Mouse (Mus musculus) erythroblast, adult 5-6 weeks (primary cell): ENCODE measurements around the gene Gsg1l. TPM values are rescaled to one million over a fixed set of nuclear protein-coding genes. Genes with fewer than 3 reads are reported as not detected.

Experiments
- ATAC-seq: replicated peaks from 2 replicates; pipeline ENCODE4 v1.8.0; 2016; ENCODE audit warnings: moderate number of reproducible peaks, mild to moderate bottlenecking, moderate TSS enrichment, inconsistent platforms; ENCODE audit not compliant: poor library complexity, low FRiP score, severe bottlenecking
- total RNA-seq, 2 experiments: library from RNA; stranded (forward) in 1 of 2; stranded (reverse) in 1 of 2; fragments of 150-400 nt in 1 of 2; fragments of 200-764, 138-1000 nt in 1 of 2; gene quantifications; 2 replicates each; pipeline versions ENCODE4 v1.2.3 to v1.2.4; 2015 to 2017; ENCODE audit warnings: low replicate concordance in 2 of 2

Gsg1l gene
- total RNA-seq, 2 experiments from 2014 or later = not detected

DNA sequence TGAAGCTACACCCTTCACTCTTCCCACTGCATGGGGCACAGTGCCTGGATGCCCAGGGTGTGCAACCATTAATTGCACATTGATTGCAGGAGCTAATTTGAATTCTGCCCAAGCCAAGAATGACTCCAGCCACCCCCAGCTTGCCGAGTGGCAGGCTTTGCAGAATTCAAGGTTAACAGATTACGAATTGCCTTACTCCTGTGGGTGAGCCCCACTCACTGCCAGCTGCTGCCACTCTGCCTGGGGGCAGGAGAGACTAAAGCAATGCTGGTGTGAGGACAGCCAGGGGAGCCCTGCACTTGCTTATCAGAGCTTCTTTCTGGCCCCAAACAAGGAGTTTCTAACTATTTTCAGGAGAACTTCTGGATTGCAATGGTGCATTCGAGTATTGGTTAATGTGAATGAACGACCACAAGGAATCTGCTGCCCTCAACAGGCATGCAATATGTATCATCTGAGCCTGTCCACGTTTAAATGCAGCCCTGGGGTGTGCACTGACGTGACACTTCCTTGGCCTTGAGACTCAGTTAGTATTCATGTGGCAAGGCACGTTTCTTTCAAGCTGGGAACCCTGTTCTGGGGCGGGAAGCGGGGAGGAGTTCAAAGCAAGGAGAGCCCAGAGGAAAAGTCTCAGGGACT, 1.2 kb upstream of the Gsg1l start:
- ATAC-seq = no peak

DNA sequence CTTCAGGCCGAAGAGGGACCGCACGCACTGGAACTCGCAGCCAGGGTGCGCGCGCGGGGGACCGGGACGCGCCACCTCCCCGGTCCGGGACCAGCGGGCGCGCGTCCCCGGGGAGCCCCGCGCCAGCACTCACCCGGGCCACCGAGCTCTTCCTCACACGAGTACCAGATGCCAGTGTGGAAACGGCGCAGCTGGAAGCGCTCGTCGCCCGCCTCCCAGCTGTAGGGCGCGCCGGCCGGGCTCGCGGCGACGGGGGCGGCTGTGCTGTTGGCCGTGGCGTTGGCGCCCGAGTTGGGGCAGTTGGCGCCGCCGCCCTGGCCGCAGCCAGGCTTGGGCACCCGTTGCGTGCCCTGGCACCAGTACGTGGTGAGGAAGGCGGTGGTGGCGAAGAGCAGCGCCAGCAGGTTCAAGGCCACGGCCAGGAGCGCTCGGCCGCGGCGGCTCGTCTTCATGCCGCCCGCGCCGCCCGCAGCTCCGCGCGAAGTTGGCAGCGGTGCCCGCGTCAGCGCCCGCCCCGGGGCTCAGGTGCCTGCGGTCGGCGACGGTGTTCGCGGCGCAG, 405 bp downstream of the Gsg1l start:
- ATAC-seq = no peak

DNA sequence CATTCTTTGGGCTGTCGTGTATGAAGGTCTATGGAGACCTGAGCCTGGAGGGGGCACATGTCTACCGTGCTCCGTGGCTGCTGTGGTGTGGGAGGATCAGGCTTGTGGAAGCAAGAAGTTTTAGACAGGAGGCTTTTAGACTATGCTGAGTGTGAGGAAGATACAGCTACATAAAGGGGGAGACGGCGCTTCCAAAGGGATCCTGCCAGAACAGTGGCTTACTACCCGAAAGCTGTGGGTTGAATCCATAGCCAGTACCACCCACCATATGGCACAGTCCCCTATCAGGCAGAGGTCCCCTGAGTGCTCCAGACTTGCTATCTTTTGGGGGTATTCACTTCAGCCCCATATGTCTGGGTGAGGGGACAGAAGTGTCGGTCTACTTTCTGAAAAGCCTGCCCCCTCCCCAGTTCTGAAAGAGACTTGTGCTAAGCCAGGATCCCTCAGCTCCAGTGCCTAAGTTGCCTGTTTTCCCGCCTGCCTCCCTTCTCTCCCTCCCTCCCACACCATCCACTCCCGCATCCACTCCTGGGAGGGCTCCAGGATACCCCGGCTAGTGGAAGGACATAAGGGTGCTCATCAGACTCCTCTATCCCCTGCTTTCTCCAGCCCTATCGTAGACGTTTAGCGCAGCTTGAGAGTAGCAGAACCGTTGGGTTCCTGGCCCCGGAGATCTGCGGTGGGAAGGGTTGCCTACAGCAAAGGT, 1.1 kb downstream of the Gsg1l start:
- no peak for ATAC-seq

DNA sequence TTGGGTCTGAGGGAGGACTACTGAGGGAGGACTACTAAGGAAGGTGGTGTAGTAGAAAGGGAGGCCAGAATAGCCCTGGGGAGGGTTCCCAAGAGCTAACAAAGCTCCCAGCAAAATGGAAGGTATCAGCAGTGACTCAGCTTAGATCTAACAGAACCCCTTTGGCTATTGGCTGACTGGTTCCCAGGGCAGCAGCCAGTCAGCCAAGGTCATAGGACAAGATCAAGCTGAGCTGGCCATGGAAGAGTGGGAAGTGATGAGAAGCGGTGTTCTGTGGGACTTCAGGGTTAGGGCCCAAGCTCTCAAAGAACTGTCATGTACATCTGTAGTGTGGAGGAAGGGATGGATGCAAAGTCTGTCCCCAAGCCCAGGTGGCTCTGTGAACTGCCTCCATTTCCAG, 5.3 kb downstream of the Gsg1l start:
- no peak for ATAC-seq

DNA sequence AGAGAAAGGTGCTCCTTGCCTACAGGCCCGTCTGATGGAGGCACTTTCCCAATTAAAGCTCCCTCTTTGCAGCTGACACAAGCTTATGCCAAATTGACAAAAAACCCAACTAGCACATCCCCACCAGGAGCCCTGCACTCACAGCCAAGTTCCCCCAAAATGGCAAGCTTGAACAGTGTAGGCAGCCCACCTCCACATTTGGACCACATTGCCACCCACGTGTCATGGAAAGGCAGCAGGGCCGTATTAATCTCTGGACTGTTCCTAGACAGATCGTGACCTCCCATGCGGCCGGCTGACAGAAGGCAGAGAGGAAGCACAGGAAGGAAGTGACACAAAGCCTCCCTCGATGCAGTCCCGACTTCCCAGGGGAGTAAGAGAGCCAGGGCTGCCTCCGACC, 7.2 kb downstream of the Gsg1l start:
- no peak for ATAC-seq

DNA sequence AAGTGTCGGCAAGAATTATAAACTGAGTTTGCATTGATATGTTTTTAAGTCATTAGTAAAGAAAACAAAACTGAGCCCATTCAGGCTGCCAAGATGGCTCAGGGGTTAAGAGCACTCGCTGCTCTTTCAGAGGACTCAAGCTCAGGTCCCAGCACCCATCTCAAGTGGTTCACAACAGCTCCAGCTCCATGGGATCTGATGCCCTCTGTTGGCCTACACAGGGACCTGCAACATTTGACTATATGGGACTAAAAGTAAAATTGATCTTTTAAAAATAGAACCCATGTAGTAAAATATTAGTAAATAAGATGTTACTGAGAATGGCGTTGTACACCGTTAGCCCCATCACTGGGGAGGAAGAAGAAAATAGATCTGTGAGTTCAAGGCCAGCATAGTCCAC, 11.9 kb downstream of the Gsg1l start:
- ATAC-seq = no peak

DNA sequence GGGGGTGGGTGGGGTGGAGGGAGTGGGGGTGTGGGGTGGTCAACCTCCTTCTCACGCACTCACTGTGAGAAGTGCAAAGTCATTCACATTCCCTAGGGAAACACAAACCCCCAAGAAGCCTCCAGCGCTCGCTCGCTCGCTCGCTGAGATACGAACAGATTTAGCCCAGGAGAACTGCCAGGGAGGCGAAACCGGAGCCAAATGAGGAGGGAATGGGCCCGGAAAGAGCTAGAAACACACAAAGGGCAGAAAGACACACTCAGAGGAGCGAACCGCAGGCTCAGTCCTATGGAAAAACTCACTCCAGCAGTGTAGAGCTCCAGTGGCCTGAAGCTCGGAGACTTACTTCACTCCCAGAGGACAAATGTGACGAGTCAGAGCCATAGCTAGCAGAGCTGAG, 15.4 kb downstream of the Gsg1l start:
- ATAC-seq = no peak

DNA sequence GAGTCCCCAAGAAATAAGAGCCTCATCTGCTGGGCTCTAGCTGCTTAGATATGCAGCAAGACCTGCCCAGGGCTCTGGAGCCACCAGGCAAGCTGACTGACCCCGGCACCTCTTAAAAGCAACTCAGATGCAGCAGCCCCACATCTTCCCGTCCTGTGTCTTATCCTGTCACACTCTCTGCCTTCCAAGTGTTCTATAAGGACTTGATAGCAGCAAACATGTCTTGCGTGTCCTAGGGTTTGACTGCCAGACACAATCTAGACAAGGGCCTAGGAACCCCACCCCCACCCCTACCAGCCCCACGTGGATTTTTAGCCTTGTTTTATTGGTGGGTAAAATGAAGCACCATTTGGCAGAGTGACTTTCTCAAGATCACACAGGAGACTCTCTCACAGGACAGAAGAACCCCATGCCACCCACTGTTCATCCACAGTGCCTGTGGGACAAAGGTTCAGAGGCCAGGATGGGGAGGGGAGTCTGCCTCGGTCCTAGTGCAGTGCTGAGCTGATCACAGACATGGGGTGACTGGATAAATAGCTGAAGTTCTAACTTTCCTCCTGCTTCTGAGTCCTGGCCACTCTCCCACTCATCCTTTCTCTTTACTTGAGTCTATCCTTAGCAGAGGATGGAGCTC, 16.9 kb downstream of the Gsg1l start:
- no peak for ATAC-seq

DNA sequence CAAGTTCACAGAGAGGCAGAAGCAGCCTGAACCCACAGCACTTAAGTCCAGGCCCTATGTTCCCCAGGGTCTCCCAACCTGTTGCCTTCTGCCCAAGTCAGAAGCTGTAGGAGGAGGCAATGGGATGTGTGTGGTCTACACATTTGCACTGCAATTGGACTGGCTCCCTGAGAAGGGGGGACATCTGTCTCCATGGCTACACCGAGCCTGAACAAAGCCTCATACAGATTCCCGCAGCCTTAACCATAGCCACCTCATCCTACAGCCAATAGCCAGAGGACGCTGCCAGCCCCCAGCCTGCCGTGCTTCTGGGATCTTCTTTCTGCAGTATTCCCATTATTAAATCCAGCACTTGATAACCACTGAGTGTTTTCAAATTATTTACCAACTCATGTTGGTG, 20.0 kb downstream of the Gsg1l start:
- no peak for ATAC-seq

DNA sequence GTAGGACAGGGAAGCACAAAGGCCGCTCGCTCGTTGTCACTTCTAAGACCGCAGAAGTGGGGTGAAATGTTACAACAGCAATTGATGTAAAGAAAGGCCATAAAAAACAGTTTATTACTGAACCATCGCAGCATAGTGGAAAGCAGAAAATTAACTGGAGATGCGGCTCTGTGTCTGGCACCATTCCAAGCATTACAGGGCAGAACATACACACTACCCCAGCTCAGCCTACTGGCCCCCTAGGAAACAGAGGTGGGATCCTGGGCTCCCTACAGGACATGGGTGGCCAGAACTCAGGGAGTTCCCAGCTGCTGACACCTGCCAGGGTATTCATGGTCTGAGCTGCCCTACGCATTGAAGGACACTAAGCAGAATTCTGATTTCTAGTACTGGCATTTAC, 23.3 kb downstream of the Gsg1l start:
- ATAC-seq = no peak

DNA sequence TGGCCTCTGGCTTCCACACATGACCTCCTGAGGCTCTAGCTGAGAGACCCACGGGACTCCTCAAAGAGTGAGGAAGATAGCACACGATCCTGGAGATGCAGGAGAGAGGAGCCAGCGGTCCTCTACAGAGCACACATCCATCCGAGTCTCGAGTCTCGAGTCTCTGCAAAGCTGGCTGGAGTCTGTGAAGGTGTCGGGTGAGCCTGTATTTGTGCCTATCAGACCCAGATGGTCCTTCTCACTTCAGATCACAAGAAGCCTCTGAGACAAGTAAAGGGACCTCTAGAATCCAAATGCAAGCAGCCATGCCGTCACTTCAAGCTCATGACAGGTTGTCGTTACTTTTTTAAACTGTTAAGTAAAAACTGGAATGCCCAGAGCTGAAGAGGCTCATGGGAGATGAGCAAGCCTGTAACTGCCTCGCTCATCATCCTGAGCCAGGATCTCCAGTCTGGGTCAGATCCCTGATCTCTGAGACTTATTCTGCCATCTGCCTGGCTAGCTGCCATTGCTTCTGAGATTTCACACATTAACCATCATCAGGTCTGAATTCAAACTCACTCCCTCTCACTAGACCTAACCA, 24.8 kb downstream of the Gsg1l start:
- ATAC-seq = no peak

DNA sequence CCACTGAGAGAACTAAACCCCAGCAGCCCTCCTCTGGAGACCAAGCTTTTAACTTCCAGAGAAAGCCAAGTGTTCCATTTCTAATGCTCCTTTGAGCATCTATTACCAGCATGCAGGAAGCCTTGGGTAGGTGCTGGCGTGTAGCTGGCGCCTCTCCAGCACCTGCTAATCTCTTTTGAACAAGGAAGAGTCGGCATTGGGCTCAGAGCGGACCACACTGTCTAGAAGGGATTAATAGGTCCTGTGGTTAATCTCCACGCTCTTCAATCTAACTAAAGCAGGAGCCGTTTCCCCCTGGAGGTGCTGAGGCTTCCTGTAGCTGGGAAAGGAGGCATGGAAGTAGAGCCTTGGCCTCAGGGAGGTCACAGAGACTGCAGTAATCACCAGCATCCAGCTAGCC, 27.6 kb downstream of the Gsg1l start:
- ATAC-seq = no peak

DNA sequence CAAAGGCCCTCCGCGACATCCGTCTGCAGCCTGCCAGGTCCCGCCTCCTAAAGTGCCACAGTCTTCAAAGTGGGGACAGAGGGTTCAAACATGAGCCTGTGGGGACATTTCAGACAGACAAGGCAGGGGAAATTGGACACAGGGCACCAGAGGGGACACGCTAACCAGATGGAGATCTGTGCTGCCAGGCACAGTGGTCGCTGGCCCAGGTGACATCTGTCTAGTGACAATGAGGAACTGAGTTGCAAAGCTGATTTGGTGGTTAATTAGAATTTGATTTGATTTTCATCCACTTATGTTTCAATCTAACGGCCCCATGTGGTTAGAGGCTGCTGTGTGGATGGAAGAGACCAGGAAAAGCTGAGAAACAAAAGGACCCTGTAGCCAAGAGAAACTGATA, 28.6 kb downstream of the Gsg1l start:
- ATAC-seq = no peak

DNA sequence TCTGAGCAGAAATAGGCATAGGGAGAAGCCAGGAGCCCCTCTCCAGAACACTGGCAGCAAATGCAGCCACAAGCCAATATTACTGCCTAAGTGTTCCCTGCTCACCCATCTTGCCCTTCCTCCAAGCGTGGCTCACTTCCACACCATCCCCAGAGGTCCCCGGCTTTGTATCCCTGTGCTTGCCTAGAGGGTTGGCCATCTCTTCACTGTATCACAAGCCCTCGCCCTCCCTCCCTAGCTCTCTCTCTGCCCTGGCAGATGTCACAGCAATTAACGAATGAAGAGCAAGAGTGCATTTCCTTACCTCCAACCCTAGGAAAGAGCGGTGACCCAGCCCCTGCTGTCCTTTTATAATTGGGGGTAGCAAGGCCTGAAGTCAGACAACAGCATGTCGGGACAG, 30.3 kb downstream of the Gsg1l start:
- ATAC-seq = no peak

DNA sequence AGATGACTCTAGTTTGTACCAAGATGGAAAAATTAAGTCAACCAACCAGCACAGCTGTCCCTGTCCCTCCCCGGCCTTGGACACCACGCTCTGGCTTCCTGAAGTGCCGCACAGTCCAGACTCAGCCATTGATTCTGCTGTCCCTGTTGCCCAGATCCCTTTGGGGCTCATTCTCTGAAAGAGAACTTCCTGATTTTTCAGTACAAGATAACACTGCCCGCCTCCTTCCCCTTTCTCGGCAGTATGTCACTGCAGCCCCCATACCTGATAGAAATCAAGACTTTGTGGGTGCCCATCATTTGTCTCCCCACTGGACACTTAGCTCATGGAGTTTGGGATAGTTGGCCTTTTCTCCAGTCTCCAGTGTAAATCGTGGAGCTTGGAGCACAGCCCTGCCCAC, 37.1 kb downstream of the Gsg1l start:
- no peak for ATAC-seq

DNA sequence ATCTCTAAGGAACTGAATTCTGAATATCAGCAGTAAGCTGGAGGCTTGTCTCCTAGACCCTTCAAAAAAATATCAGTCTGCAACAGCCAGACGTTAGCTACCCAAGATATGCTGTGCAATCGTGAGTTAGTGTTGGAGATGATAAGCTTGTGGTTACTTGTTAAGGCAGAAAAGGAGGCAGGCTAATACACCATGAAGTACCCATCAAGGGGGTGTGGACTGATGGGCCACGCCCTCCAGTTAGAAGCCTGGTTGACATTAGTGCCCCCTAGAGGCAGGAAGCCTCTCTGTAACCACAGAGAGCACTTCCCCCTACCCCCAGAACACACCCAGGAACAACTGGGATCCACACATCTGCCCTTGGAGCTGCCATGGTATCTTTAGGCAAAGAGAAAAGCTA, 39.9 kb downstream of the Gsg1l start:
- ATAC-seq = peak; percentile 67

DNA sequence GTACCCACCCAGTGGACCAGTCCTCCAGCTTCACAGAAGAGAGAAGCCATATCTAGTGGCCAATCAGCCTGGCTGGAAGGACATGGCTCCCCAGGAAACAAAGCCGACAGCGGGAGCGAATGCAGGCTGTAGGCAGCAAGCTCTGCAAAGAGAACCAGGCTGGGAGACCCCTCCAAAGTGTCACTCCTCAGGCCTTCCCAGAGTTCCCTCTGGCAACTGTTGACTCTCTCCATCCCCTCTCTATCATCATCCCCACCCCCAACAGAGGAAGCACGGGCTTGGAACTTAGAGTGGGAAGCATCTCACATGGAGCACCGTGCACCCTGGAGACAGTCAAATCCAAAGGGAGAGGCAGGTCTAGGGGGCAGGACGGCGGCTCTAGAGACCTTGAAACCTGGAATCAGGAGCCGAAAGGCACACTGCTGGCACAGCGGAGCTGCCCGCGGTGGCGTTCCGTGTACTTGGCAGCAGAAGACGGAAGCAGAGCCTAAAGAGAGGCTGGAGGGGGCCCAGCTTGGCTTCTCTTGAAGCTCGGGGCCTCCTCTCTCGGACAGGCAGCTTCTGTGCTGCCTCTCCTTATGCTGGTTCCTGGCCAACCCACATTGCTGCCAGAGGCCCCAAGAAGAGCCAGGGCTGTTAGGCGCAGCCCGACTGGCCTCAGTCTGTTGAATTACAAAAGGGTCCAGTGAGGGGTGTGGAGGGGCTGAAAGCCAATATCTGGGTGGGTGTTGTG, 41.3 kb downstream of the Gsg1l start:
- ATAC-seq = no peak

DNA sequence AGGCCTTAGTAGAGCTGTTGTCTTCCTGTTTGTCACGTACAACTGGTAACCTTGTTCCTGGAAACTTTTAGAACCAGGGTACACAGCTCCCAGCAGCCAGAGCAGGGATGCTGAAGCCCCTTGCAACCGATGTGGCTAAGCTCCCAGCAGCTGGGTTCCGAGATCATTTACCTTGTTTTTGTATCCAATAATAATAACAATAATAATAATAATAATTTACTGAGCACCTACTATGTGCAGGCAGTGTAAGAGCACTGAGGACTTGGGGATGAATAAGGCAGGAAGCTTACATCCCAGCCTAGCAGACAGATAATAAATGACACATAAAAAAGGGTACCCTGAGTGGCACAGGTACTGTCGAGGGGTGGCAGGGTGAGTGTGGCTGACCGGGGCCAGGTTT, 42.4 kb downstream of the Gsg1l start:
- ATAC-seq = no peak

DNA sequence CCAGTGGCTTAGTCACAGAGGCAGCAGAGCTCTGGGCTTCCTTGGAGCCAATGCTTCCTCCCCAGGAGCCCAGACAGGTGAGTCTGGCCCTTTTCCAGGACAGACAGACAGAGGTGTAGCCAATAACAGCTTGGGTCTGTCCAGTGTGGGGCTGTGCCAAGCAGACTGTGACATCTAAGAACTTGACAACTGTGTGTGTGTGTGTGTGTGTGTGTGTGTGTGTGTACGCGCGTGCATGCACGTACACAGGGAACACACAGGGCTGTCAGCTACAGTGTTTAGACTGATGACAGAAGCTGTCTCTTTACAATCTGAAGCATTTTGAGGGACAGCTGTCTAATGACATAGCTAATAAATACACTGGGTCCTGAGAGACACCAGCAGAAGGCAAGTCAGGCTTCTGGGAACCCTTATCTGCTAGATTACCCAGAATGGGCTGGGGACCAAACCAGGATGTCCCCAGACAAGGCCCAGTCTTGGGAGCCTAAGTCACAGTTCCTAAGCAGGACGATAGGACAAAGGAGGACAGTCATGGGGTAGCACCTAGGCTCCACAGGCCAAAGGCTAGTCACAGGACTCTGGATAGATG, 42.9 kb downstream of the Gsg1l start:
- ATAC-seq = peak; percentile 48
